Mouse (Mus musculus): ENCODE measurements around the gene Cdh23. TPM values are rescaled to one million over a fixed set of nuclear protein-coding genes. Genes with fewer than 3 reads are reported as not detected.

The Cdh23 gene
- polyA plus RNA-seq, 1 experiment from 2014 or later, result 7.8 TPM

- 34% methylated on average over 9 of the region's 9 CpGs for WGBS
- no peak for ATAC-seq (replicated peaks)
- Histone ChIP-seq H3K9me3 (no peaks in the 10 kb centered on the region), H3K9ac (no peak overlapping the region), H3K4me1 (peaks cover 19% of the 10 kb centered on the region), H3K4me3 (no peak overlapping the region), H3K27me3 (replicated peaks) (peaks cover 15% of the 10 kb centered on the region), H3K27ac (no peak overlapping the region), H3K4me2 (no peak overlapping the region), H3K36me3 (replicated peaks) (no peaks in the 10 kb centered on the region)
These were observed 348.3 kb downstream of the Cdh23 start for GRCm38 (mm10) chr10:60347768-60348610.

GRCm38 (mm10) chr10:60346701-60347405 is 349.4 kb downstream of the Cdh23 start, which contains the start of gene Vsir:
Gene Vsir, plus strand, starts transcription at chr10:60346851.
- Histone ChIP-seq H3K36me3 (replicated peaks) (no peaks in the 10 kb centered on the region), H3K9me3 (no peaks in the 10 kb centered on the region), H3K4me2 (peak within 1 kb of the TSS; percentile 34), H3K9ac (no peak within 1 kb of the TSS), H3K4me1 (peaks cover 17% of the 10 kb centered on the region), H3K27me3 (replicated peaks) (peaks cover 15% of the 10 kb centered on the region), H3K4me3 (peak within 1 kb of the TSS; percentile 15; the same call in 1 of the 2 replicates), H3K27ac (no peak within 1 kb of the TSS)
- WGBS, result under 1% methylated on average over 37 of the region's 37 CpGs
- ATAC-seq (replicated peaks), result no peak; the same call in 1 of the 2 replicates

- no peak for ATAC-seq (replicated peaks)
- Histone ChIP-seq H3K4me2 (no peak overlapping the region), H3K27me3 (replicated peaks) (peaks cover 15% of the 10 kb centered on the region), H3K4me1 (peaks cover 12% of the 10 kb centered on the region; the same call in 1 of the 2 replicates), H3K9ac (no peak overlapping the region), H3K4me3 (no peak overlapping the region), H3K9me3 (no peaks in the 10 kb centered on the region), H3K27ac (no peak overlapping the region), H3K36me3 (replicated peaks) (no peaks in the 10 kb centered on the region)
- 91% methylated on average over 4 of the region's 4 CpGs for WGBS
These were observed 350.2 kb downstream of the Cdh23 start for GRCm38 (mm10) chr10:60346056-60346455.

- Histone ChIP-seq H3K27me3 (replicated peaks) (peaks cover 15% of the 10 kb centered on the region), H3K4me2 (no peak overlapping the region), H3K9me3 (no peaks in the 10 kb centered on the region), H3K4me1 (peaks cover 9% of the 10 kb centered on the region; the same call in 1 of the 2 replicates), H3K36me3 (replicated peaks) (no peaks in the 10 kb centered on the region), H3K27ac (no peak overlapping the region), H3K9ac (no peak overlapping the region), H3K4me3 (no peak overlapping the region)
- no peak for ATAC-seq (replicated peaks)
- WGBS, result 67% methylated on average over 3 of the region's 3 CpGs
These were observed 352.2 kb downstream of the Cdh23 start for GRCm38 (mm10) chr10:60344111-60344510.

- H3K4me1 ChIP-seq, result peaks cover 2% of the 10 kb centered on the region; the same call in 1 of the 2 replicates
- whole genome bisulfite sequencing, result 78% methylated on average over 9 of the region's 9 CpGs
- H3K36me3 ChIP-seq (replicated peaks), result no peaks in the 10 kb centered on the region
- H3K27ac ChIP-seq, result no peak overlapping the region
- H3K4me3 ChIP-seq, result no peak overlapping the region
- no peak overlapping the region for H3K4me2 ChIP-seq
- ATAC-seq (replicated peaks), result no peak
- H3K9me3 ChIP-seq, result no peaks in the 10 kb centered on the region
- H3K27me3 ChIP-seq (replicated peaks), result peaks cover 8% of the 10 kb centered on the region; the same call in 1 of the 2 replicates
- no peak overlapping the region for H3K9ac ChIP-seq
These were observed 354.8 kb downstream of the Cdh23 start for GRCm38 (mm10) chr10:60341528-60341927.

GRCm38 (mm10) chr10:60335021-60335420 is 361.3 kb downstream of the Cdh23 start:
- H3K4me1 ChIP-seq, result no peaks in the 10 kb centered on the region
- ATAC-seq (replicated peaks), result no peak
- WGBS, result 97% methylated on average over 4 of the region's 4 CpGs
- H3K36me3 ChIP-seq (replicated peaks), result no peaks in the 10 kb centered on the region
- no peak overlapping the region for H3K27ac ChIP-seq
- H3K4me3 ChIP-seq, result no peak overlapping the region
- H3K9ac ChIP-seq, result no peak overlapping the region
- H3K27me3 ChIP-seq (replicated peaks), result no peaks in the 10 kb centered on the region
- H3K9me3 ChIP-seq, result no peaks in the 10 kb centered on the region
- no peak overlapping the region for H3K4me2 ChIP-seq

- Histone ChIP-seq H3K27ac (no peak overlapping the region), H3K27me3 (replicated peaks) (no peaks in the 10 kb centered on the region), H3K4me2 (no peak overlapping the region), H3K4me3 (no peak overlapping the region), H3K4me1 (no peaks in the 10 kb centered on the region), H3K36me3 (replicated peaks) (no peaks in the 10 kb centered on the region), H3K9ac (no peak overlapping the region), H3K9me3 (no peaks in the 10 kb centered on the region)
- no peak for ATAC-seq (replicated peaks)
- WGBS, result 88% methylated on average over 7 of the region's 7 CpGs
These were observed 361.7 kb downstream of the Cdh23 start for GRCm38 (mm10) chr10:60334583-60334982.

GRCm38 (mm10) chr10:60328963-60329650 is 367.2 kb downstream of the Cdh23 start:
- Histone ChIP-seq H3K4me2 (no peak overlapping the region), H3K4me1 (no peaks in the 10 kb centered on the region), H3K9me3 (no peaks in the 10 kb centered on the region), H3K27me3 (replicated peaks) (no peaks in the 10 kb centered on the region), H3K36me3 (replicated peaks) (no peaks in the 10 kb centered on the region), H3K9ac (no peak overlapping the region), H3K27ac (no peak overlapping the region), H3K4me3 (no peak overlapping the region)
- ATAC-seq (replicated peaks), result no peak
- 85% methylated on average over 11 of the region's 11 CpGs for WGBS

- Histone ChIP-seq H3K27ac (no peak overlapping the region), H3K9me3 (no peaks in the 10 kb centered on the region), H3K36me3 (replicated peaks) (no peaks in the 10 kb centered on the region), H3K4me1 (no peaks in the 10 kb centered on the region), H3K9ac (no peak overlapping the region), H3K4me3 (no peak overlapping the region), H3K27me3 (replicated peaks) (no peaks in the 10 kb centered on the region), H3K4me2 (no peak overlapping the region)
- no peak for ATAC-seq (replicated peaks)
- 83% methylated on average over 4 of the region's 4 CpGs for WGBS
These were observed 380.1 kb downstream of the Cdh23 start for GRCm38 (mm10) chr10:60316166-60316565.

- H3K9me3 ChIP-seq, result no peaks in the 10 kb centered on the region
- H3K27ac ChIP-seq, result no peak overlapping the region
- H3K36me3 ChIP-seq (replicated peaks), result no peaks in the 10 kb centered on the region
- WGBS, result 94% methylated on average over 5 of the region's 5 CpGs
- H3K4me2 ChIP-seq, result no peak overlapping the region
- no peaks in the 10 kb centered on the region for H3K4me1 ChIP-seq
- no peaks in the 10 kb centered on the region for H3K27me3 ChIP-seq (replicated peaks)
- no peak overlapping the region for H3K9ac ChIP-seq
- no peak for ATAC-seq (replicated peaks)
- H3K4me3 ChIP-seq, result no peak overlapping the region
These were observed 382.7 kb downstream of the Cdh23 start for GRCm38 (mm10) chr10:60313606-60314005.

GRCm38 (mm10) chr10:60310629-60311028 is 385.7 kb downstream of the Cdh23 start:
- no peak overlapping the region for H3K4me3 ChIP-seq
- no peak overlapping the region for H3K4me2 ChIP-seq
- H3K9me3 ChIP-seq, result no peaks in the 10 kb centered on the region
- 95% methylated on average over 13 of the region's 13 CpGs for WGBS
- H3K36me3 ChIP-seq (replicated peaks), result no peaks in the 10 kb centered on the region
- no peaks in the 10 kb centered on the region for H3K4me1 ChIP-seq
- H3K27me3 ChIP-seq (replicated peaks), result no peaks in the 10 kb centered on the region
- no peak overlapping the region for H3K27ac ChIP-seq
- H3K9ac ChIP-seq, result no peak overlapping the region
- ATAC-seq (replicated peaks), result no peak

Measured in midbrain, embryonic 15.5 days (tissue).